Mouse (Mus musculus): ENCODE data around the gene Ica1.

Ica1 gene

GRCm38 (mm10) chr6:8686678-8687580, 91.4 kb downstream of the Ica1 start:
- no peak for DNase-seq

- DNase-seq: no peak
These were observed 94.9 kb downstream of the Ica1 start for GRCm38 (mm10) chr6:8683379-8683778.

- DNase-seq: no peak
These were observed 97.4 kb downstream of the Ica1 start for GRCm38 (mm10) chr6:8680931-8681330.

GRCm38 (mm10) chr6:8673013-8673412, 105.3 kb downstream of the Ica1 start:
- DNase-seq: no peak

- no peak for DNase-seq
These were observed 108.9 kb downstream of the Ica1 start for GRCm38 (mm10) chr6:8669343-8669742.

- DNase-seq: no peak
These were observed 110.1 kb downstream of the Ica1 start for GRCm38 (mm10) chr6:8668013-8668811.

- no peak for DNase-seq
These were observed 112.5 kb downstream of the Ica1 start for GRCm38 (mm10) chr6:8665786-8666185.

- peak in 1 of 2 experiments; percentile 42 for DNase-seq
These were observed 113.3 kb downstream of the Ica1 start for GRCm38 (mm10) chr6:8664956-8665355.

- DNase-seq: no peak
These were observed 115.1 kb downstream of the Ica1 start for GRCm38 (mm10) chr6:8663092-8663740.

- DNase-seq: no peak
These were observed 116.9 kb downstream of the Ica1 start for GRCm38 (mm10) chr6:8661404-8661803.

GRCm38 (mm10) chr6:8660076-8660475, 118.2 kb downstream of the Ica1 start:
- no peak for DNase-seq

GRCm38 (mm10) chr6:8659194-8659959, 118.9 kb downstream of the Ica1 start:
- peak; percentile 90 to 91 for DNase-seq

- DNase-seq: no peak
These were observed 119.9 kb downstream of the Ica1 start for GRCm38 (mm10) chr6:8658431-8658830.

- no peak for DNase-seq
These were observed 120.8 kb downstream of the Ica1 start for GRCm38 (mm10) chr6:8657459-8657858.

- DNase-seq: no peak
These were observed 122.8 kb downstream of the Ica1 start for GRCm38 (mm10) chr6:8655454-8655853.

GRCm38 (mm10) chr6:8650413-8650812, 127.9 kb downstream of the Ica1 start:
- DNase-seq: no peak

- no peak for DNase-seq
These were observed 128.9 kb downstream of the Ica1 start for GRCm38 (mm10) chr6:8649295-8649865.

- DNase-seq: no peak
These were observed 129.9 kb downstream of the Ica1 start for GRCm38 (mm10) chr6:8648185-8648901.

GRCm38 (mm10) chr6:8647513-8648184, 130.6 kb downstream of the Ica1 start:
- DNase-seq: no peak

- DNase-seq: peak in 1 of 2 experiments; percentile 57
These were observed 132.6 kb downstream of the Ica1 start for GRCm38 (mm10) chr6:8645708-8646107.

- peak in 1 of 2 experiments; percentile 36 for DNase-seq
These were observed 133.6 kb downstream of the Ica1 start for GRCm38 (mm10) chr6:8644703-8645102.
